Mouse (Mus musculus) left cerebral cortex, adult 11 months (tissue): ENCODE measurements around the gene Lpar3.

Source experiments
- DNase-seq: peaks from one replicate; pipeline ENCODE4 v3.0.0; 2022; ENCODE audit warnings: low spot score

Lpar3 gene

DNA sequence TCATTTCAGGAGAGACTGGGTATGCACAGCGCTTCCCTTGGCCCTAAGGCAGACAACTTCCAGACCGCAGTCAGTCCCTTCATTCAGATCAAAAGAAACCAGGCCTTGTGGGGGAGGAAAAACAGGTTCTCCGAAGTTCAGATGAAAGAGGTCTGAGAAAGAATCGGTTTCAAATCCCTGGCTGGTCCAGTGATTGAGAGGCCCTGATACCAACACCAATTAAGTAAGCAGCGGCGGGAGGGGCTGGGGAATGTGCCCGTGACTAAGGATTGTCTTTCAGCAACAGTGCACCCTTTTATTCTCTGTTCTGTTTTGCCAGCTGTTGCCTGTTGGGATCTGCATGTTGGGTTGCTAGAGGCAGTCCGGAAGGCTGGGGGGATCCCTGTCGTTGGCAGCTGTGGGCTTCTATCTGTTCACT lies 90.4 kb downstream of the Lpar3 start:
- DNase-seq: no peak

DNA sequence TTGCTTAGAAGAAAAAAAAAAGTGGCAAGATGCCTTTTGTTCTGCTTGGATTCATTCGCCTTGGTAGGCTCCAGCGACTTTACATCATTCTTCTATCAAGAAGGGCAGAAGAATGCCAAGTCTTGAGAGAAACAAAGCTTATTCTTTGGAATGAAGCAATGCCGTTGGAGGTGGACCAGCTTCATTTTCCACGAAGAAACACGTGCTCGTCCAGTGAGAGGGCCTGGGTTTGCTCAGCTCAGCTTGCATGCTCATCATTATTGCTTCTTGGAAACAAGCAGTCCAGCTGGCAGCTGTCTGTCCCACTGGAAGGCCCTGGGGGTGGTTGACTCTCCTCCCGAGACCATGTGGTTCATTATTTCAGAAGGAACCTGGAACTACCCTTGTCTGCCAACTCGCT lies 94.7 kb downstream of the Lpar3 start:
- DNase-seq: no peak

DNA sequence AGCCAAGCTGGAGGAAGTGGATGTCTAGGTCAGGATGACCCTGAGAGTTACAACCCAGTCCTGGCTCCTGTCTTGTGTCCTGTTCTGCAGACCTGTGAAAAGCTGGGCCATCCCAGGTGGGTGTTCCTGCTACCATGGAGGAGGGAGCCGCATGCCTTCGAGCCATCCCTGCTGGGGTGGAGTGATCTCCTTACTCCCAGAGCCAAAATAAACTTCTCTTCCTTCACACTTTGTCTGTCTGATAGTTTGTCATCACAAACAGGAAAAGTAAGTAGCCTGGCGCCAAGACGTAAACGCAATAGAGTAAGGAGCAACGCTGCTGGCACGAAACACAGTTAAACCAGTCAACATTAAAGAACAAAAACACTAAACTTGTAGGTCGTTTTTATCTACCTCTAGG lies 95.5 kb downstream of the Lpar3 start:
- no peak for DNase-seq

DNA sequence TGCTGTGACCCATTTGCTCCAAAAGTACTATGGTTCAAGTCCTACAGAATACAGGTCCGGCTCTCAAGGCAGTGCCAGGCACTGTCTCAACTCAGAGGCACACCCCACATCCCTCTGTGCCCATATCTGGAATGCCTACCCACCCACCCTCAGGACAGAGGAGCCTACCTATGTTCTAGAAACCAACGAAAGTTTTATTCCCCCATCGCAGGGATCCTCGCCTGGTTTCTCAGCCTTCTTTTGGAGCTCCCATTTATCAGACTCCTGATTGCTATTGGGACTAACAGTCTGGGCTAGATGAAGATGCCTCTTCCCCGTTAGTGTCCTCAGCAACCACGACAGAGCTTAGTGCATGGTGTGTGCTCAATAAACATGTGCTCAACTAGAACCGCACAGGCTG lies 96.6 kb downstream of the Lpar3 start:
- DNase-seq: no peak

DNA sequence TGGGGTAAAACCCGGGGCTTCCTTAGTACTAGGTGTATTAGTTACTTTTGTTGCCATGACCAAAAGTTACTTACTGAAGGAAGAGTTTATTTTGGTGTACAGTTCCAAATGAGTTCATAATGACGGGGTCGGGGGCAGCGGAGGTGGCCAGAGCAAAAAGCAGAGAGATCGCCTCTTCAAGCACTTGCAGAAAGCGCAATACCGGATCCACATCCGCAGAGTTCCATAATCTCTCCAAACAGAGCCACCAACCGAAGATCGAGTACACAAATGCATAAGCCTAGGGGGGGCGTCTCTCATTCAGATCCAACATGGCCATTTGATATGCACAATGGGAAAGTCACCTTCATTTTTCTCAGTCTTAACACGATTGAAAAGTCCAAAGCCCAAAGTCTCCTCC lies 97.1 kb downstream of the Lpar3 start:
- DNase-seq: no peak

DNA sequence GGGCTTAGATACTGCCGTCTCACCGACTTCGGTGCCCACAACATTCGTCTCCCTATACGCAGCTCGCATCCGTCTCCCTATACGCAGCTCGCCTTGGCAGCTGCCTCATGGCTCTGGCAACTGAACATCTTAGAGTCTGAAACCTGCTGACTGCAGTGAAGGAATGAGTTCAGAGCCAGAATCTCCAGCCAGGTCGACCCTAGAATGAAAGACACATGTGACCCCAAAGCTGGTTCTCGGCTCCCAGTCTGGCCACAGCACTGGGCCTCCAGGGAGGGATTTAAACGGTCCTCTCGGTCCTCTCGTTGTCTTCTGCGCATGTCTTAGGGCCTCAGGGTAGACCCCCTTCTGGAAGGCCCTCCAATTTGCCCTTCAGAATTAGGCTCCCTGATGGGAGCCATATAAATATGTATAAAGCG lies 97.8 kb downstream of the Lpar3 start:
- no peak for DNase-seq

DNA sequence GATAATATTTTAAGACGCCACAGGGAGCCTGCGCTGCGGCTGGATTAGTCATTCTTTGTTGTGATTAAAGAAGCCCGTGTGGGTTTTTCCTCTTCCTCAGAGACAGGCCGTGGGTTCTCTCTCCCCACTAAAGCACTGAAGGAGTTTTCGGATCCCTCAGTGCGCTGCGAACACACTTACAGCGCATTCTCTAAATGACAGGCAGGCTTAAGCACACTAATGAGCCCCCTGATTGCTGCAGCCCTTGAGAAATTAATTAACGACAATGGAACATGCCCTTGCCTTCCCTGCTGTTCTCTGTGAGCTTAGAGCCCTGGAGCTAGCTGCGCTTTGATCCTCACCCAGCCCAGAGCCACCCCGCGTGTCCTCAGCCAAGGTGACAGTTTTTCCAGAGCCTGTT lies 98.2 kb downstream of the Lpar3 start:
- no peak for DNase-seq

DNA sequence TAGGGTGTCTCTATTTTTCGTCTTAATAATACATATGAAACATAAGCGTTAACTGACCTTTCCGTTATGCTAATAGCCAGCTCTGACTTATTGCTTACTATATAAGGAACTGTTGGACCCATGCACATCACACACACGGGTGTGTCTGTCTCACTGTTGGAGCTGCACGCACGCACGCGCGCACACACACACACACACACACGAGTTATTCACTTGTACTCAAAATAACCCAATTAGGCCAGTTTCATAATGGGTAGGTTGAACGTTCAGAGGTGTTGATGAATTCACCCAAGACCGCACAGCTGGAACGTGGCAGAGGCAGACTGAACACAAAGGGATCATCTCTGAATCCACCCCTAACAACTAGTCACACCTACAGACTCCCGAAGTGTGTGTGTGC lies 98.7 kb downstream of the Lpar3 start:
- no peak for DNase-seq

DNA sequence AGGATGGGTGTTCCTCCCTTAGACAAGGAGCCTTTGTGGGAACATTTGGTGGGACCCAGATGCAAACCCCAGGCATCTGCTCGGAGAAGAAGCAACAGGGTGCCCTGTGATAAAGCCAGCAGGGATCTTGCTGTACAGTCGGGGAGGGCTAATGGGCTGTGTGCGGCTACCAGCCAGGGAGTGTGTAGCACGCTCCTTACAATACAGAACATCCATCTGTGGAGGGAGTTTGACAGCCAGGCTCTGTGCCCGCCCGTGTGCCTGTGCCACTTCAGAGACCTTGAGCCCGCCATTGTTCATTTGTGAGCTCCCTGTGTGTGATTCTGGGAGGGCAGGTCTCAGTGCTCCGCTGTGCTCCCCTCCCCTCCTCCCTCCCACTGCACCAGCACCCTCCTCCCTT lies 104.2 kb downstream of the Lpar3 start:
- no peak for DNase-seq

DNA sequence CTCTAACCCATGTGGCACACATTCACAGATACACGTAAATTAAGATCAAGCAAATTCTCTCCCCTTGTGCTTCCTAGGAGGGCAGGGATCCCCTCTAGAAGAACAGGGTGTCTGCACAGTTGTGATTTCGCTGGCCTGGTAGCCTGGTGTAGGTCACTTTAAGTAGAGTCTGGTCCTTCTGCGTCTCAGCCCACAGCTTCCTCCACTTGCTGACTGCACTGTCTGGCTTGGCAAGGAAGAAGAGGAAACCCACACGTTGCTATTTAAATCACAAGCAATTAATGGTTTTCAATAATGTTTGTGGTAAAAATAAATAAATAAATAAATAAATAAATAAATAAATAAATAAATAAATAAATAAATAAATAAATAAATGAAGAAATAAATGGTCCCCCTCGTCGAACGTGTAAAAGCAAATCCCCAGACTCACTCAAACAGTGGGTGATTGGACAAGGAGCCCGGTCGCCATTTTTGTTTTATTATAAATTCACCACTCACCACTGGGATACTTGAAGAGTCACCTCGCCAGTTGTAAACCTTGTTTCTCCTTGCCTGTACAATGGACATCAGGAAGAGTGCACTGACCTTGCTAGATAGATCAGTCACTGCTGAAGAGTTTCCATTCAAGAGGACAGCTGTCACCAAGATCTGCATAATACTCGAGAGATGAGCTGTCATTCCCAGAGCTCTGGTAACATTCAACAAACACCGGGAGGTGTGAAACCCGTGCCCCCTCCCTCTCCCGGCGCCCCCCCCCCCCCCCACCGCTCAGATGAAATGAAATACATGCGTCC lies 106.2 kb downstream of the Lpar3 start:
- no peak for DNase-seq

DNA sequence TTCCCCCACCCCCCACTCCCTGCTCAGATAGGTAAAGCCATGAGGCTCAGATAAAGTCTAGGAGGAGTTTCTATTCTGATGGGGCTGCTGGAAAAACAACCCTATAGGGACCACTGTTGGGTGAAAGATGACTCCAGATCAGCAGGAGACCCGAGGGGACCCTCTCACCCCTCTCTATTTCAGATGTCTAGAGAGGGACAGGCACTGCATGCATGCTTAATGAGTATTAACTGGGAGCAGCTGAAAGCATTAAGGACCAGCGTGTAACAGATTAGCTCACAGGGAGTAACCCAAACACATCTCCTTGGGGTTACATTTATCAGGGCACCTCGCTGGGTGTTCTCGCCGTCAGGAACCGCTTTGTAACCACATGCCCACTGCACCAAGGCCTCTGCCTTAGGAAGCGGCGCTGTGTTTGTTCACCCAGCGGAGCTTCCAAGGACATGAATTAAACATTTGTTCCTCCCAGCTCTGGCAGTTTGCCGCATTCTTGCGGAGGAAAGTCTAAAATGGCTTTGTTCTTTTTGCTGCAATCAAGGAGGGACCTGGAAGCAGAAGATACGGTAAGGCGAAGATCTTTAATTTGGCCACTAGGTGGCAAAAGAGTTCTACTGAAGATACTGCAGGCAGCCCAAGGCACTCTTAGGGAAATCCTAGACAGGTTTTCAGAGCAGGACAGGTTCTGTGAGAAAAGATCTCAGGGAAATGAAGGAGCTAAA lies 106.9 kb downstream of the Lpar3 start:
- DNase-seq: peak; percentile 67

DNA sequence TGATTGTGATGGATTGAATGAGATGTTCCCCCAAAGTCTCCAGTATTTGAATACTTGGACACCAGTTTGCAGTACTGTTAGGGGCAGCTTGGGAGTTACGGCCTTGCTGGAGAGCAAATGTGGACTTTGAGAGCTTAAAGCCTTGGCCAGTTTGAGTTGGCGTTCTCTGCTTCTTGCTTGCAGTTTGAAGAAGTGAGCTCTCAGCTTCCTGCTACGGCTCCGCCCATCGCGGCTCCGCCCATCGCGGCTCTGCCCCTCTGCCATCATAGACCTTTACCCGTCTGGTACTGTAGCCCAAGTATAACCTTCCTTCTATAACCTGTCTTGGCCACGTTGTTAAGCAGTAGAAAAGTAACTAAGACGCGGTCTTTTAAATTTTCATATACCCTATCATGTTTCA lies 108.0 kb downstream of the Lpar3 start:
- no peak for DNase-seq

DNA sequence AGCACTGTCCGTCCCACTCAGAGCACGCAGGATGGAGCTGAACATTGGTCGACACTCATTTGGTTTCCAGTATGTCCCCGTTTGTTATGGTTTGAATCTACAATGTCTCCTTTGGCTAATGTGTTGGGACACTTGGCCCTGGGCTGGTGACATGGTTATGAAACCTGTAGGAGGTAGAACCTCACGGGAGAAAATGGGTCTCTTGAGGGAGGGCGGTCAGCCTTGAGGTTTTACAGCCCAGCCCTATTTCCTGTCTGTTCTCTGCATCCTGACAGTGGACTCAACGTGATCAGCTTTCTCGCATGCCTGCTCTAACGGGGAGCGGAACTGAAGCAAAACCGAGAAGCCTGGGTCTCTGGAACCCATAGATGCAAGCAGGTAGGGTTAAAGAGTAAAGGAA lies 111.1 kb downstream of the Lpar3 start:
- no peak for DNase-seq

DNA sequence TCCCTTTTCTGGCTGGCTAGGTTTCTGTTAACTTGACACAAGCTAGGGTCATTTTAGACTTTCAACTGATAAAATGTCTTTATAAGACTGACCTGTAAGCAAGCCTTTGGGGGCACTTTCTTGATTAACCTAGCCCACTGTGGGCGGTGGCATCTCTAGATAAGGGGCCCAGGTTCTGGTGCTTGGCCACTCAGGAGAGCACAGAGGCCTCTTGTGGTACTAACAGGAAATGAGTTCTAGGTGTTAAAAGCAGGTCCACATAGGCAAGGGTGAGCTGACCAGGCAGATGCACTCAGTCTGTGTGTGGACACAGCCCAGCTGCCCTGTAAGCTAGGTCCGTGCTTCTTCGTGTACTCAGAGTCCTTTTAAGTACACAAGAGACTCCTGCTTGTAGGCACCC lies 112.5 kb downstream of the Lpar3 start:
- DNase-seq: no peak

DNA sequence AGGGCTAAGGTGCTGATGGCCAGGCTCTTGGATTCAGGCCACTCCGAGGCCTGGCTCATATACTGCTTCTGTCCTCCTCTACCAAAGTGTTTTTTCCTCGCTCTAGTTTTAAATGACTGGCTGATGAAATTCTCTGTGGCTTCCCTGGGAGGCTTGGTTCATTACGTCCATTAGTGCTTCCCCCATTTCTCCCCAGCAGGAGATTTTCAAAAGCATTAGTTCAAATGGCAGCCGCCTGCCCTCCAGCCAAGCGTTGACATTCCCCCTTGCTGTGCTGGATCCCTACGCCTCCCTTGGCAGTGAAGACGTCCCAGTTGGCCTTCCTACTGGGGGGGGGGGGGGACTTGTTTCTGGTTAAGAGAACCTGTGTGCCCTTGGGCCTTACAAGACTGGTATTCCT lies 113.3 kb downstream of the Lpar3 start:
- no peak for DNase-seq
